Mouse (Mus musculus) lung, postnatal 0 days (tissue): Measurements from ENCODE around the gene Top2a.

Source experiments
- CTCF ChIP-seq: IDR thresholded peaks from 2 replicates; pipeline ENCODE4 v1.5.1; 2016; ENCODE audit warnings: antibody characterized with exemption, mild to moderate bottlenecking
- EP300 ChIP-seq: IDR thresholded peaks from 2 replicates; pipeline ENCODE4 v1.6.1; 2016; ENCODE audit warnings: antibody characterized with exemption, mild to moderate bottlenecking, control low read depth

DNA sequence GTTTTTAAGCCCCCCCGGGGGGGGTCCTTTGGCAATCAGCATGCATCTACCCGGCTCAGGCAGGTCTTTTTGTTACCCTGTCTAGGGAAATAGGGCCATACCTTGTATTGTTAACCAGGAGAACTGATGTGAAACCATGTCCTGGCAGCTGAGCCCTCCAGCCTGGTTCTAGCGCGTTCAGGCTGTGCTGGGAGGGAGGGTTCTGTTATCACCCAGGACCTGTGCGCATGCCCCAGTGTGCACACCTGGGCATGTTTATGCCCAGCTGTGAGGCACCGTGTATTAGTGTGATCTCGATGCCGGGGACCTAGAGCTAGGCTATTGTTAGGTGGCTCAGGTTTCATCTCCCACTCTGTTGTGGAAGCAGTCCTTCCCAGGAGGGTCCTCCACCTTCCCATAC, 62.2 kb downstream of the Top2a start:
- TF ChIP-seq CTCF (no peak), EP300 (no peak)
